Mouse (Mus musculus) E14TG2a.4 (cell line): Measurements from ENCODE around the gene Pqlc2.

Source experiments
- CTCF ChIP-seq: conservative IDR thresholded peaks from 2 replicates; pipeline ENCODE4 v1.5.1; 2014; ENCODE audit warnings: low read length
- NANOG ChIP-seq: IDR thresholded peaks from 2 replicates; pipeline ENCODE4 v1.6.1; 2014; ENCODE audit warnings: borderline replicate concordance, low read length, mixed read lengths
- POU5F1 ChIP-seq: IDR thresholded peaks from 2 replicates; pipeline ENCODE4 v1.6.1; 2014; ENCODE audit warnings: low read length, borderline replicate concordance

GRCm38 (mm10) chr4:139351931-139352711 lies 41.6 kb upstream of the Pqlc2 start, which contains the start of the genes Mrto4, Emc1 and Ubr4:
- TF ChIP-seq CTCF (no peak), NANOG (no peak), POU5F1 (no peak)
